Mouse (Mus musculus): ENCODE measurements around the gene Lif. TPM values are rescaled to one million over a fixed set of nuclear protein-coding genes. Genes with fewer than 3 reads are reported as not detected.

Gene Lif
- total RNA-seq, 2 experiments from 2014 or later = 0.31 to 6.7 TPM

DNA sequence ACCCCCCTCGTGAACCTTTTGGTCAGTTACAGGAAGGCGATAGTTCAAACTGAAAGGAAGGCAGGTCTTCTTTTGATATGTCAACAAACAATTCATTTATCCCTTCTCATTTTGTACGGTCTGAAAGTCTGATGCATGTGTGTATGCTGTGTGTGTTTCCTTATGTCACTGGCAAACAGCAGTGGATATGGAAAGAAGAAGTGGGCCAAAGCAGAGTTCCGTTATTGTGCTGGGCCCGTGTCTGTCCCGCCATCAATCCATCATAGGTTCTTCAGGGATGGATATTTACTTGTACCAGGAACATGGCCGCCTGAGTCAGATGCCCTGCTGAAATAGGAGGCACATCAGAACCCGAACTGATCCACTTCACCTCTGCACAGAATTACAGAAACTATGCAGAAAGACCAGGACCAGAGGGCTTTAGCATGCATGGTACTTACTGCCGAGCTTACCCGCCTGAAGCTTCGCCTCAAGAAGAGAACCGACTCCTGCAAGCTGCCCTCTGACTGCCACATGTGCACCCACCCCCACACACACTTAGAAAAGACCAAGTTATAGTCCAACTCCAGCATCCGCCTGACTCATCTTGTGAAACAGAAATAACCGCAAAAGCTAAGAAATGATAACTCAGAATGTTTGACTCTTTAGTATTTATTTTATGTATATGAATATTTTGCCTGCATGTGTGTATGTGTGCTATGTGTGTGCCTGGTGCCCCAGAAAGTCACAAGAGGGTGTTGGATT is 62.0 kb downstream of the Lif start:
- ATAC-seq (ENCODE audit: poor library complexity, severe bottlenecking) = peak; percentile 59; the same call in 1 of the 2 replicates

DNA sequence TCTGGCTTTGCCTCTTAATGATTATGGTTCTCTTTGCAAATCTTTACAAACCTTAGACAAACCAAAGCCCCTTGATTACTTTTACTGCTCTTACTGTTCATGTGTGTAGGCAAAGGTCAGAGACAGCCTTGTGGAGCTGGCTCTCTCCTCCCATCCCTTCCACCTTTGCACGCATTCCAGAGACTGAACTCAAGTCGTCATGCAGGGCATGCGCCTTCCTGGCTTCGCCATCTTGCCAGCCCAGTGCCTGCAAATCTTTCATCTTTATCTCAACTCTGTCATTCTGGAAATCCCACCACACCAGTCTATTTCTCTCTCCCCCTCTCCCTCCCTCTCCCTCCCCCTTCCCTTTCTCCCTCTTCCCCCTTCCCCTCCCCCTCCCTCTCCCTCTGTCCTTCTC is 63.5 kb downstream of the Lif start:
- no peak for ATAC-seq (ENCODE audit: poor library complexity, severe bottlenecking)

Other genes with a start within 250 kb of the Lif start
- gene Sec14l4, start 226.1 kb upstream of the Lif start, total RNA-seq (2015) = not detected in 2 replicates
- gene Sec14l4, start 226.1 kb upstream of the Lif start, total RNA-seq (2017) = not detected in 2 replicates
- not detected in 2 replicates for gene Sec14l3, start 192.7 kb upstream of the Lif start, total RNA-seq (2015)
- gene Sec14l3, start 192.7 kb upstream of the Lif start, total RNA-seq (2017) = not detected in 2 replicates
- 1.1 and 2.6 TPM in 2 replicates for gene Mtfp1, start 162.1 kb upstream of the Lif start, total RNA-seq (2015)
- gene Mtfp1, start 162.1 kb upstream of the Lif start, total RNA-seq (2017) = 1.3 and 1.8 TPM in 2 replicates
- gene Sec14l2, start 134.1 kb upstream of the Lif start, total RNA-seq (2015) = 0.27 and 0.82 TPM in 2 replicates
- gene Sec14l2, start 134.1 kb upstream of the Lif start, total RNA-seq (2017) = 0.81 and 3.9 TPM in 2 replicates
- gene Rnf215, start 122.4 kb upstream of the Lif start, total RNA-seq (2015) = 6.3 and 7.7 TPM in 2 replicates
- 12.8 and 14.8 TPM in 2 replicates for gene Rnf215, start 122.4 kb upstream of the Lif start, total RNA-seq (2017)
- 1.1 TPM in 1 of 2 replicates, not detected in the other for gene Ccdc157, start 97.3 kb upstream of the Lif start, total RNA-seq (2015)
- gene Ccdc157, start 97.3 kb upstream of the Lif start, total RNA-seq (2017) = 0.44 and 1.3 TPM in 2 replicates
- gene Sf3a1, start 97.2 kb upstream of the Lif start, total RNA-seq (2015) = 42.2 and 42.4 TPM in 2 replicates
- 24.8 and 28.9 TPM in 2 replicates for gene Sf3a1, start 97.2 kb upstream of the Lif start, total RNA-seq (2017)
- 2.5 and 3.8 TPM in 2 replicates for gene Tbc1d10a, start 70.8 kb upstream of the Lif start, total RNA-seq (2015)
- gene Tbc1d10a, start 70.8 kb upstream of the Lif start, total RNA-seq (2017) = 5.5 and 8.3 TPM in 2 replicates
- gene Castor1, start 39.3 kb upstream of the Lif start, total RNA-seq (2015) = 1.2 and 1.3 TPM in 2 replicates
- gene Castor1, start 39.3 kb upstream of the Lif start, total RNA-seq (2017) = 1.1 and 2.3 TPM in 2 replicates
- 26.6 and 34.4 TPM in 2 replicates for gene Osm, start 21.1 kb upstream of the Lif start, total RNA-seq (2015)
- 31.9 and 39.2 TPM in 2 replicates for gene Osm, start 21.1 kb upstream of the Lif start, total RNA-seq (2017)
- gene Hormad2, start 183.5 kb downstream of the Lif start, total RNA-seq (2015) = not detected in 2 replicates
- not detected in 2 replicates for gene Hormad2, start 183.5 kb downstream of the Lif start, total RNA-seq (2017)